Mouse (Mus musculus): ENCODE data around the gene 1110051M20Rik.
A peak's percentile ranks its signal among the peaks of the same experiment; 100 is the strongest.

The 1110051M20Rik gene

DNA sequence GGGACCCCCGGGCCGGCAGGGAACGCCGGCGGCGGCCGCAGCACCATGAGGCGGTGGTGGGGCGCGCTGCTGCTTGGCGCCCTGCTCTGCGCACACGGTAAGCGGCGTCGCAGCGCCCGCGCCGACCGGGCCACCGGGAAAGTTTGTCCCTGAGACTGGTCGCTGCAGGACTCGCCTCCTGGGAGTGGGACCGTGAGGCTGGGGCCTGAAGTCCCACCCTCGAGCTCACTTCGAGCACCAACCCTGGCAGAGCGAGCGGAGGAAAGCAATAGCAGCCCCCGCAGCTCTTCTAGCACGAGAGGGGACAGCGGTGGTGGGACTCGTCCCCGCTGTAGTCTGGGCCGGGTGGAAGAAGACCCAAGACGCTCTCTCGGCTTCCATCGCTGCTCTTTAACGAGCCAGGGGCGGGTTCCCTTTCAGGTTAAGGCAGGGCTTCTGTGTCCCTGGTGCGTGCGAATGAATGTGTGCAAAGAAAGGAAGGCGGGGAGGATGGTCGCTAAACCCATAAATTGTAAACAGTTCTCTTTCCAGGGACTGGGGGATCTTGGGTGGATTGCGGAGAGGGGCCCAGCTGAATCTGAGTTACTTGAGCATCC is 13.2 kb upstream of the 1110051M20Rik start:
- no peak for DNase-seq

DNA sequence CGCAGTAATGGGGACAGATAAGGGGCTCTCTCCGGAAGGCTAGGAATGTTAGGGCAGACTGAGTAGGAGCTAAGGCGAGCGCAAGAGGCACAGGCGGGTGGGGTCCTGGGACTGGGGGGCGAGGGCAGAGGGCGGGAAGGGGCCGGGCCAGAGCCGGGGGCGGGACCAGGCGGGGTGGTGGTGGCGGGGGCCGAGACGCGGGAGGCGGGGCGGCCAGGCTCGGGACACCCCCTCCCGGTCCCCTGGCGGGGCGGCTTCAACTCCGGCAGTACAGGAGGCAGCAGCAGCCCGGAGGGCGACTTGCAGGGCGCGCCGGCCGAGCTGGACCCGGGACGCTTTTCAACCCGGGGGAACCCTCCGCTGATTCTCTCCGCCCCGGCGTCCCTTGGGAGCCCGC is 12.8 kb upstream of the 1110051M20Rik start, which contains the start of gene Lrp4:
TSS of gene Lrp4 (plus strand) at position 253 of the 397 bp plus-strand sequence.
- peak; percentile 74 for DNase-seq

DNA sequence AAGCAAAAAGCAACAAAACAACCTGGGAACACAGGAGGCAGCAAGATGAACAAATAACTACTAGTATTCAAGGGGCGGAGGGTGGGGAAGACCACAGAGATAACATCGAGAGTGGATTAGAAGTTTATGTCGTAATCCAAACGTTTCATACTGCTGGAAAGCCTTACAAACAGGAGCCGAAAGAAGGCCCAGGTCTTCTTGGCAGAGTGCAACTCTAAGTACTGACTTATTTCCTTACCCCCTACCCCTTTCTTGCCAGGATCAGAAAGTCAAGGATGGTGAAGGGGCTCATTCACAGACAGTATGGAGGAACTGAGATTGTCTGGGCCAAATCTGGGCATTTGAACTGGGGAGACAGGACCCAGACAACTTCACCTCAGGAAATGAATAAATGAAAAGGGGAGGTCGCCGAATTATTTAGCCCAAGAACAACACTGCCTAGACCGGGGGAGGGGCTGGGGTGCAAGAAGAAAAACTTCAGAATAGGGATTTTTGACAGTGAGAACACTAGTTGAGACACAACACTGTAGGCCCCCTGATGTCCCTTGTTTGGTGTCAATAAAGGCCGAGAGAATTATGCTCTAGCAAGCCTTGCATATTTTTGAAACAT is 12.1 kb upstream of the 1110051M20Rik start:
- no peak for DNase-seq

DNA sequence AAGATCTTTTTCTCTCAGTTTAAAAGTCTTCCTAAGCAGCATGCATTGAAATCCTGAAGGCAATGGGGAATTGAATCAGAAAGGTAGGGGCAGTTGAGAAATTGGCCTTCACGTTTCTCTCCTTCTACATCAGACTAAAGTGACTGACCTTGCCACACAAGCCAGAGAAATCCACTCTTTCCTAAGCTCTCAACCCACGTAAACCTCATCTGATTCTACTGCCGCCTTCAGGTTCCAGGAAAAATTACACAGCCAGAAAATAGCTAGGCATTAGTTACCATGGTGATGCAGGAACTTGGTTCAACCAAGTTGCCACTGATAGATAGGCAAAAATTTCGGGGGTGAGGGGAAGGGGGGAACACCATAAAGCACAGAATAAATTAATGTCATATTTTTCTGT is 11.3 kb upstream of the 1110051M20Rik start:
- peak; percentile 67 for DNase-seq

- no peak for DNase-seq
Observed at GRCm38 (mm10) chr2:91454434-91454833, 9.9 kb upstream of the 1110051M20Rik start.

- DNase-seq: no peak
Observed at GRCm38 (mm10) chr2:91453231-91454075, 8.9 kb upstream of the 1110051M20Rik start.

DNA sequence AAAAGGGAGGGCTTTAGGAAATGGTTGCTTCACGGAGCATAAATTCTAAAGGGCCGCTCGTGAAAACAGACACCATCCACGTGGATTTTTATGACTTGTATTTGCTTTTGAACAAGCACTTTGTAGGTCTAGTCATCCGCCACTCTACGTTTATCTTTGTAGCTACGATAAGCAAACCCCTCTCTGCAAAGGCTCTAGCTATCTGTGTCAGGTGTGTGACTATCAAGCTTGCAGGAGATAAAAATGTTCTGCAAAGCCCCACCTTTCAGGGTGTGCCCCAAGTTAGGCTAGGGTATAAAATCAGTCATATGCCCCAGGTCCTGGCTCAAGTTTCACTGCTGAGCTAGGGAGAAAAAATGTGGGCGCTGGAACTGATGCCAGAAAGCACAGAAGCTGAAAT is 8.2 kb upstream of the 1110051M20Rik start:
- DNase-seq: no peak

DNA sequence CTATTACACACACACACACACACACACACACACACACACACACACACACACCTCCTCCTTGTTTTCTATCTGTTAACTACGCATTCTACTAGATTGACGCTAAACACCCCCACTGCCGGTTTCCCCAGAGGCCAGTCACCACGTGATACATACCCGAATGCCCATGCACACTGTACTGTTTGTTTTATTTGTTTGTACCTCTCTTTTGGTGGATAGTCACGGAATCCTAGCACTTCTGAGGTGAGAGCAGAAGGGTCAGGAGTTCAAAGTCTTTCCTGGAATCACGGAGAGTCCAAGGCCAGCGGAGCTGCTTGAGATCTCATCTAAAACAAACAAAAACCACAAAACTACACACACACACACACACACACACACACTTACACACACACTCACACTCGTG is 5.8 kb upstream of the 1110051M20Rik start:
- no peak for DNase-seq

GRCm38 (mm10) chr2:91449662-91450061 is 5.2 kb upstream of the 1110051M20Rik start:
- no peak for DNase-seq

- no peak for DNase-seq
Observed at GRCm38 (mm10) chr2:91442241-91442640, 2.3 kb downstream of the 1110051M20Rik start.

GRCm38 (mm10) chr2:91441715-91442114 is 2.8 kb downstream of the 1110051M20Rik start:
- peak; percentile 52 for DNase-seq

- DNase-seq: peak; percentile 69
Observed at GRCm38 (mm10) chr2:91440686-91441085, 3.8 kb downstream of the 1110051M20Rik start.

- DNase-seq: no peak
Observed at GRCm38 (mm10) chr2:91439876-91440275, 4.6 kb downstream of the 1110051M20Rik start.

DNA sequence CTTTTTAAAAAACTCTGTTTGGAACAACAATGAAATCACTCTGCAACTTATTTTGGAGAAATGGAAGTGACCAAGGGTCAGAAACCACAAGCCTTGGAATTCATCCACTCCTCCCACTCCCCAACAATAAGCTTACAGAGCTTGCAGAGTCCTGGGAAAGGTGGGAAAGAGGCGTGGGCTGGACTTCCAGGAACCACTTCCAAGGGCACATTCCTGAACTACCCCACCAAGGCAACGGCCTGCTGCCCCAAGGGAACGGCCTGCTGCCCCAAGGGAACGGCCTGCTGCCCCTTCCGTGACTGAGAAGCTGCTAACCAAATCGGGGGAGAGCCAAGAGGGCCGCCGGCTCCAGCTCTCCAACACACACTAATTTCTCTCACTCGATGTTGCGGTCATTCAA is 5.2 kb downstream of the 1110051M20Rik start:
- DNase-seq: no peak

- DNase-seq: no peak
Observed at GRCm38 (mm10) chr2:91437116-91437815, 7.2 kb downstream of the 1110051M20Rik start.

- DNase-seq: no peak
Observed at GRCm38 (mm10) chr2:91436713-91437112, 7.8 kb downstream of the 1110051M20Rik start.

- no peak for DNase-seq
Observed at GRCm38 (mm10) chr2:91430600-91430919, 13.9 kb downstream of the 1110051M20Rik start.

DNA sequence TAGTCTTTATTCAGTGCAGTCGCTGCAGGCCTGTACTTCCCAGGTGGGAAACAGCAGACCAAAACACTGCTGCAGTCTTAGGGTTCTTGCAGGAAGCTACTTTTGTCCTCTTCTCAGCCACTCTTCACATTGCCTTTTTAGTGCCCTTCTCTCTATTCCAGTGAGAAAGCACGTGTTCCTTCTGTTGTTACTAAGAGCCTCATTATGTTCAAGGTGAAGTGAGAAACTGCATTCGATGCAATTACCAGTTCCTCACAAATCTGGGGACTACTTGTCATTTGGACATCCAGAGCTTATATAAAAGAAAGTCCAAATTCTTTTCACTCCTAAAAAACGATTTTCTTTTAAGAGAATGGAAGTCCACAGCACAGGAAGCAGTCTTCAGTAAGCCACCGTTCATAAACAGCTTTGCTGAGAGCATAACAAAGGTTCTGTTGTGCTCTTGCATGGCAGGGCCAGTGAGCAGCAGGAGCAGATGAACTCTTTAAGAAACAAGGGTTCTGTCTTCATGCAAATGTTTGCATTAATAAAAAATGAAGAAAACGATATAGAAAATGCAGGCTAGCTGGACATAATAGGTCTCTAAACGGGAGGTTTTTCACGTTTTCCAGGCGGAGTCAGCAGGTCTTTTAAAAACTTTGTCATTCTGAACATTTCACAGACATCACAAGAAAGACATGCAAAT is 14.4 kb downstream of the 1110051M20Rik start:
- DNase-seq: no peak

GRCm38 (mm10) chr2:91429146-91429545 is 15.4 kb downstream of the 1110051M20Rik start:
- no peak for DNase-seq

- DNase-seq: no peak
Observed at GRCm38 (mm10) chr2:91426321-91426720, 18.2 kb downstream of the 1110051M20Rik start.

- DNase-seq: no peak
Observed at GRCm38 (mm10) chr2:91424061-91424720, 20.3 kb downstream of the 1110051M20Rik start.

DNA sequence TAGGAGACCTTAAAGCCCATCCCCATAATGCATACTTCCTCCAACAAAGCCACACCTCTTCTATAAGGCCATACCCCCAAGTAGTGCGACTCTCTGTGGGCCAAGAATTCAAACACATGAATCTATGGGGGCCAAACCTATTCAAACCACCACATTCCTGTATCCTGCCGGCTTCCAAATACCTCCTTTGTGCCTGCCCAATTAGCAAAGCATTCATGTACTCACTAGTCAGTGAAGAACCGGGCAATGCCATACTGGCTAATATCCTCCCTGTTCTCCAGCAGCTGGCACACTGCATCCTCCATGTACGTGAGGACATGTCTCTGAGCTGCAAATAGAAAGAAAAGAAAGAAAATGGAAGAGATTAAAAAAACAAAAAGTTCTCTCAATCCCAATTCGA is 22.9 kb downstream of the 1110051M20Rik start:
- DNase-seq: no peak

Data from lung, postnatal 36 days (tissue).